Mouse (Mus musculus): Measurements from ENCODE around the gene Batf2.
"Not testable (repeated sequence)": the region's sequence is repeated elsewhere in the genome, so short reads cannot be mapped to it uniquely, and the experiment has no call there.

Batf2 gene

DNA sequence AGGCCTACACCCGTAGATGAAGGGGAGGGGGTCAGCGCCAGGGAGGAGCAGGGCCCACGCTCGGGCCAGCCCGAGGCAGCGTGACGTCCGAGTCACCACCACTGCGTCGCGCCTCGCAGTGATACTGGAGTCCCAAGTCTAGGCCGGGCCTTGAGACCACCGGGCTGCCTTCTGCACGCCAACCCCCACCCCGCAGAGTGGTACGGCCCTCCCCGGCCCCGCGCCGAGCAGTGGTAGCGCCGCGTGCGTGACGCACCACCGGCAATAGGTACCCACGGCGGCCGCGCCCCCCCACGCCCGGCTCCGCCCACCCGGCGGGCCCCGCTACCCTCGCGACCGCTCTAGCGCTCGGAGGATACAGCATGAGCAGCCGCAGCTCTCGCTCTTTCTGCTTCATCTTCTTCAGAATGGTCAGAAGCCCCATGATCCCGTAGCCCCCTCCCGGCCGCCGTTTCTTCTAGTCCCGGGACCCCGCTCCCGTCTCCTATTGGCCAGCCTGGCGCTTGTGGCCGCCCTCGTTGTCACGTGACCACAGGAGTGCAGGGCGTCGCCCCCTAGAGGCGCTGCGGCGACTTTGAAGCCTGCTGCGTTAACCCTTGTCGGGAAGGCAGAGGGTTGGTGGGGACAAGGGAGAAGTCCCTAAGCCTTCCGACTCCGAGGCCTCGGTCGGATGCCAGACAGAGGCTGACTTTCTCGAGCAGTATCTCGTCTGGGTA is at the start of gene Batf2:
Batf2 (plus strand) TSS at position 306 of the 716 bp plus-strand sequence.
- DNase-seq (ENCODE audit: low read depth, low spot score), result peak; percentile 91

- DNase-seq (ENCODE audit: low read depth, low spot score), result no peak
These were observed 46.7 kb upstream of the Batf2 start, which contains the start of gene AC131692.1 for GRCm38 (mm10) chr19:6094119-6094518. Gene AC131692.1 (plus strand): TSS chr19:6094419.

- no peak for DNase-seq (ENCODE audit: low read depth, low spot score)
These were observed 42.9 kb upstream of the Batf2 start for GRCm38 (mm10) chr19:6097847-6098246.

GRCm38 (mm10) chr19:6101186-6101585 is 39.6 kb upstream of the Batf2 start:
- no peak for DNase-seq (ENCODE audit: low read depth, low spot score)

- no peak for DNase-seq (ENCODE audit: low read depth, low spot score)
These were observed 38.5 kb upstream of the Batf2 start for GRCm38 (mm10) chr19:6102169-6102853.

DNA sequence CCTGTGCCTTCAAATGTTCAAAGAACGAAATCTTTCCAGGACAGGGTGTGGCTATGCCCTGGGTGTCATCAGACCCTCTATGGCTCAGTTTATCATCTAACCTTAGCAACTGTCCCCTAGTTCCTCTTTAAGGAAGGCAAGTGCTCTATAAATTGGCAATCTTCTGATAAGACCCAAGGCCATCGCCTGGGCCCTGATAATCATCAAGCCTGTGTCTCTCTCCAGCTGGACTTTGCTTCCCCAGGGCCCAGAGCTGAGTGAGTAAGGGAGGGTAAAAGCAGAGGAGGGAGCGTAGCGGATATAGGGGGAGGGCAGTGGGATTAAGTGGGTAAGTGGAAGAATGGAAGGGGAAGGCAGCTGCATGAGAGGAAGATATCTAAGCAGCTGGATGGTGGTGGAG is 36.3 kb upstream of the Batf2 start:
- DNase-seq (ENCODE audit: low read depth, low spot score), result no peak

GRCm38 (mm10) chr19:6105586-6105985 is 35.2 kb upstream of the Batf2 start, which contains the start of gene Naaladl1:
Gene Naaladl1 (plus strand): TSS chr19:6105782.
- DNase-seq (ENCODE audit: low read depth, low spot score), result no peak

DNA sequence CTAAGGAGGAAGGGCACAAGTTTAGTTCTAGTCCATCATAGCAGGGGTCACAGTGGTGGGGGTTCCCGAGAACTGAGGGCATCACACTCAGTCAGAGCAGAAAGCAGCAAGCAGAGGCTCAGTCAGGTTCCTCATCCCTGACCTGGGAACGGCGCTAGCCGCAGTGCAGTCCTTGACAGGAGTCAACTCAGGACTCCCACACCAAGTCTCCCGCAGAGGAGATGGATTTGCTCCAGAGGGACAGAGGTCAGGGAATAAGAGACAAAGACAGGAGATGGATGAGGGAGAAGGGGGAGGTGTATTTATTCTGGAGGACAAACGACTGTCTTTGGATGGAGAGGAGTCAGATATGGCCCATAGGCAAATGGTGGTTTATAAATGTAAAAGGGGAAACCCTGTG is 27.7 kb upstream of the Batf2 start:
- DNase-seq (ENCODE audit: low read depth, low spot score), result no peak

- DNase-seq (ENCODE audit: low read depth, low spot score), result no peak
These were observed 24.5 kb upstream of the Batf2 start for GRCm38 (mm10) chr19:6116113-6116850.

DNA sequence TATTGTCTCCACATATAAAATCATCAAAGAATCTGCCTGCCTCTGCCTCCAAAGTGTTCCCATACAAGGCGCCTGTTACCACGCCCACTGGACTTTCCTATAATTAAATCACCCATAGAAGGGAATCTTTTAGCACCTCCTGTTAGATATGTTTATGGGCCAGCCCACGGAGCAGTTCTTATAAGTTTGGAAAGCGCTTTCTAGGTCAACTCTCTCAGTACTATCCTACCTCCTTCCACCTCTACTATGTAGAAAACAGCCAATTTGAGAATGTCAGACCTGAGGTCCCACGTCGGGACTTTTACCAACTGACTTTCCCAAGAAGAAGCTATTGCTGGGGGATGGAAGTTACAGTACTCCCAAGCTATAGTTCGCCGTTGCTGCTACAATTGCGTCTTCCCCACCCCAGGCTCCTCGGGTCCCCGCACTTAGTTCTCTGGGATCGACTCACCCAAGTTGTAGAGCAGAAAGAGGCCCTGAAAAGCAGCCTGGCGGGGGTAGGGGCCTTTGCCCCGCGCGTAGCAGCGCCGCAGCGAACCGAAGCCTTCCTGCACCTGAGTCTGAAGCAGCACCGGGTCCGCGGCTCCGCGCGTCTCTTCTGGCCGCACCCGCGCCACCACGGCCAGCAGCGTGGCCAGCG is 23.3 kb upstream of the Batf2 start:
- DNase-seq (ENCODE audit: low read depth, low spot score), result no peak

DNA sequence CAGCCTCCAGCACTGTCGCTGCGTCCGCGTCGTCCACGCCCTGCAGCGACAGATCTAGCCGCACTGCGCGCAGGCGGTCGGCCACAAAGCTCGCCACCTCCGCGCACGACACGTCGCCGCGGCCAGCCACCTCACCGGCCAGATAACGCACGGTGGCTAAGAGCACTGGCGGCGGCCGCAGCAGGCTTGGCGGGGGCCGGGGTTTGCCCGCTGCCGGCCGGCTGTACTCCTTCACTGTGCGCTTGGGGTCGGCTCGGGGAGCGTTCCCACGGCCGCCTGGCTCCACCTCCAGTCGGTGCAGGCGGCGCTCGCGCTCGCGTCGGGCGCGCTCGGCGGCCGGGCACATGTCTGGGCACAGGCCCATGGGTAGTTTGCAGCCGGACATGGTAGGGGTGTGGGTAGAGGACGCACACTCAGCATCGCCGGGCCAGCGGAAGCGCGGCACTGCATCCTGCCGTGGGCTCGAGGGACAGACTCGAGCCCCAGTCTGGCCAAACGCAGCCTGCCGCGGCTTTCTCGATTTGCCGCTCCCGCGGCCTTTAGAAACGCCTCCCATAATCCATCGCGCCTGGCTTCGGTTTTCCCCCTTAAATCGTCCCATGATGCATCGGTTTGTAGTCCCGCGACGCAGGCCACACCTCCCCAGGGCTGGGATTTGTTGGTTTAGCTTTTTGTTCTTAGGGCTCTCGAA is 22.7 kb upstream of the Batf2 start, which contains the start of gene Sac3d1:
Sac3d1 (minus strand) TSS at position 665 of the 691 bp plus-strand sequence.
- peak; percentile 82 for DNase-seq (ENCODE audit: low read depth, low spot score)

DNA sequence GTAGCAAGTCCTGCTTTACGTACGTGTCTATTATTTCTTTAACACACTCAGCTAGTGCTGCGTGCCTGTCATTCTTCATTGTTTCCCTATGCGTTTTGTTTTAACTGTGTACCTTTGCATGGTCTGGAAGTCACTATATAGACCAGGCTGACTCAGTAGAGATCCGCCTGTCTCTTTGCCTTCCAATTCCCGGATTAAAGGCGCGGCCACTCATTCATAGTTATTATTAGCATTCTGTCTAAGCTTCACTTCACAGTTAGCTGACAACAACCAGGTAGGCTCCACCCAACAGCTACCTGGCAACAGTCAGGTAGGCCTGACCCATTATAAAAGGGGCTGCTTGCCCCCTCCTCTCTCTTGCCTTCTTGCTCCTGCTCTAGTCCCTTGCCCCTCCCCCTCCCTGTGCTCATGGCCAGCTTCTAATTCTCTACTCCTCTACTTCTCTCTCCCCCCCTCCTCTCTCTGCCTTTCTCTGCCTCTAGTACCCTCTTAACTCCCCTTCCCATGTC is 22.1 kb upstream of the Batf2 start:
- DNase-seq (ENCODE audit: low read depth, low spot score), result no peak

GRCm38 (mm10) chr19:6121761-6122160 is 19.0 kb upstream of the Batf2 start:
- DNase-seq (ENCODE audit: low read depth, low spot score), result no peak

DNA sequence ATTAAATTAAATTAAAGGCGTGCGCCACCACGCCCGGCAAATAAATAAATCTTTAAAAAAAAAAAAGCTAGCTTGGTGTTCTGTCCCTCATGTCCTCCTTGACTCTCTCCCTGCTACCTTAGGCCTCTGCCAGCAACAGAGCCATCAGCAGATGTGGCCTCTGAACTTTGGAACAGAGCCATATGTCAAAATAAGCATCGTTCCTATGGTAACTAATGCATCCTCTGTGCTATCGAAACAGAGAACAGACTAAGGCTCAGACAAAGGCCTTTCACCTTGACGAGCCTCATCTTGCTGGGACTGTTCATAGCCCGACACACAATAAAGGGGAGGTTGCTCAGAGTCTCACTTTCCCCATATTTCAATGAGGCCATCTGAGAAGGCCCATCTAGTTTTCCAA is 17.5 kb upstream of the Batf2 start:
- no peak for DNase-seq (ENCODE audit: low read depth, low spot score)

DNA sequence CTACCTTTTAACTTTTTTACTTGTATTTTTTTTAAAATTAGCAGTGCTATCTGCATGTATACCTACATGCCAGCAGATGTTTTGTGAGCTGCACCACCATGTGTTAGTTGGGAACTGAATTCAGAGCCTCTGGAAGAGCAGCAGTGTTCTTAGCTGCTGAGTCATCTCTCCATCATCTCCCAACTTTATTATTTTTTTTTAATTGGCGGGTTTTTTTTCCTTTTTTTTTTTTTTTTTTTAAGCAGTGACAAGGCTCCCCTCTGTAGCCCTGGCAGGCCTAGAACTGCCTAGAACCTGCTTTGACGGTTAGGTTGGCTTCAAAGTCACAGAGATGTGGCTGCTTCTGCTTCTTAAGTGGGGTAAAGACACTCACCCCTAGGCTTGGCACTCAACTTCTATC is 15.9 kb upstream of the Batf2 start:
- no peak for DNase-seq (ENCODE audit: low read depth, low spot score)

DNA sequence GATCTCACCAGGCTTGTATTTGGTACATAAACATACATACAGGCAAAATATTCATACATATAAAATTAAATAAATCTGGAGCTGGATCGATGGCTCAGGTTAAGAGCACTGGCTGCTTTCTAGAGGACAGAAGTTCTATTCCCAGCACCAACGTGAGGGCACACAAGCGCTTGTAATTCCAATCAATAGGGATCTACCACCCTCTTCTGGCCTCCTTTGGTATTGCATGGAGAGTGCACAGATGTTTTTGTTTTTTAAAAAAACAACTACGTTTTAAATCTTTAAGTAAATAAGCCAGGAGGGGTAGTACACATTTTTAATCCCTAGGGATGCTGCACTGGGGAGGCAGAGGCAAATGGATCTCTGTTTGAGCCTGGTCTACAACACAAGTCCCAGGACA is 14.5 kb upstream of the Batf2 start:
- DNase-seq (ENCODE audit: low read depth, low spot score), result peak; percentile 47

DNA sequence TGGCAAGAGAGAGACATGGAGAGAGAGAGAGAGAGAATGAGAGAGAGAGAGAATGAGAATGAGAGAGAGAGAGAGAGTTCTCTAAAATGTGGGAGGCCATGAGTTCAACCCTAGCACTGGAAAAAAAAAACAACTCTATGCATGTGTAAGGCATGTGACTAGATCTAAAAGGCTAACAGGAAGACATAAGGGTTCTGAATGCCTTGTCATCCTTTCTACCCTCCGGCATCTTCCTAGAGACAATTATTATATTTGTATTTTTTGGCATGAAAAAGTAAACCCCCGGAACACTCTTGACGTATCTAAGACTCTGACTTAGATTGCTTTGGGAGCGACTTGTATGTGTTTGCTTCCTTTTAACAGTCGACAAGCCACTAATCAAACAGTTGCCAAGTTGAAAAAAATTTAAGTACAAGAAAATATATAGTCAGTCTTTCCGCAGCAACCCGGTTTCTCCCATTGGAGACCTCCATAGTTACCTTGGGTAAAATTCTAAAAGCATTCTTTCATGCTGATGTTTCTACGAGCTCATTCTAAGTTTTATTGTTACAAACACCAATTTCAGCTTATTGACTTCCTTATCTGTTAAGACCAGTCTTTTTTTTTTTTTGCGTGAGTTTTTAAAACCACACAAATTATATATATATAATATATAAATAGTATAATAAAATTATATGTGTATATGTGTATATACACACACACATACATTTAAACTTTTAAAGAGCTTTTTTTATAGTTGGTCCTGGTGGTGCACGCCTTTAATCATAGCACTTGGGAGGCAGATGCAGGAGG is 13.8 kb upstream of the Batf2 start:
- DNase-seq (ENCODE audit: low read depth, low spot score), result no peak

DNA sequence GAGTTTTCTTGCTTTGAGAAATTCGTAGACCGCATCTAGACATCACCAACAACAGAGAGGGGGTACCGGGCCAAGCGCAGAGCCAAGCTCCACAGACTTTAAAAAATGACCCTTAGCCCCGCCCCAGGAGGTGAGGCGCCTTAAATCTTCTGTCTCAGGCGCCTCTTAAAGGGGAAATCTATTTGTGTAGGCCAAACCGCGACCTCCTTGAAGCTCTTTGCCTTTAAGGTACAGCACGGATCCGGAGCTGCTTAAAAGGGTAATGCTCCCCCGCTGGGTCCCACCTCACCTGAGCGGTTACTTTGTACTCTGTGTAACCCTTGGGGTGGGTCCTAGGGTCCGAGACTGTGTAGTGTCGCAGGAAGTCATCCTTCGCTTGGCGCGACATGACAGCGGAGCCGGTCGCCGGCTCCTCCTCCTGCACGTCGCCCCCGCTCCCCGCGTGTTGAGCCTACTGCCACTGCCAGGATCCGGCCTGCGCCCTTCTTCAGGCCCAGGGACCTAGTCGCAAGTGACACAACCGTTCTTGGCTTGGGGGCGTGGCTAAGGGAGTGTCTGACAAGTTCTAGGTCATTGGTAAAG is 12.9 kb upstream of the Batf2 start, which contains the start of gene Snx15:
Snx15 (minus strand) TSS at position 545 of the 582 bp plus-strand sequence.
- DNase-seq (ENCODE audit: low read depth, low spot score), result peak; percentile 91

DNA sequence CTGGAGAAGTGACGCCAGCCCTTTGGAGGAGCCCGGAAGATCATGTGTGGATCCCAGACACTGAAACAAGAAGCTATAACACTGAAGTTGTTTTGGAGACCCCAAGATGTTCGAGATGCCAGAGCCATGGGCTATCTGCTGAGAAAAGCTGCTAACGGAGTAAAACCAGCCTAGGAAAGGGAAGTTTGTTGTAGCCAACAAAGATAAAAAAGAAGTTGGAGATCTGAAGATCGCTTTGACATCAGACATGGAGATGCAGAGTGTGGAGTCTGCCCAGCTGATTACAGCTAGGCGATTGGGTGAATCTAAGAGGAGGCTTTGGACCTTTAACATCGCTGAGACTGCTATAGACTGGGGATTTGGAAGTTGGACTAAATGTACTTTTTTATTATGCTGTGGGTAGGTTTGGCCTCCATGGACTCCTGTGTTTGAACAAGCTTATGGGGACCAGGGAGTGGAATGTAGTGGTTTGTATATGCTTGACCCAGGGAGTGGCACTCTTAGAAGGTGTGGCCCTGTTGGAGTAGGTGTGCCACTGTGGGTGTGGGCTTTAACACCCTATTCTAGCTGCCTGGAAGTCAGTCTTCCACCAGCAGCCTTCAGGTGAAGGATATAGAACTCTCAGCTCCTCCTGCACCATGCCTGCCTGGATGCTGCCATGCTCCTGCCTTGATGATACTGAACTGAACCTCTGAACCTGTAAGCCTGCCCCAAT is 10.2 kb upstream of the Batf2 start:
- not testable (repeated sequence) for DNase-seq (ENCODE audit: low read depth, low spot score)
